Mouse (Mus musculus) neural tube, embryonic 11.5 days (tissue): ENCODE measurements at regions not wholly inside any gene's neighbourhood (a gene's known extent, or its start where the extent isn't known, plus 50 kb on each side); places are given as distances from the start of the nearest gene placed in this dataset.
A peak's percentile ranks its signal among the peaks of the same experiment; 100 is the strongest.

Experiments used
- ATAC-seq: fragments of 200-750 bp; cut with Nextera tagmentation; 2 replicates; pipeline ENCODE4 v1.8.0; 2017; ENCODE audit warnings: moderate number of reproducible peaks, mild to moderate bottlenecking, moderate TSS enrichment, moderate library complexity; ENCODE audit not compliant: insufficient read depth, low FRiP score, low TSS enrichment
- DNase-seq: peaks from one replicate; pipeline ENCODE4 v3.0.0-alpha.2; 2015; ENCODE audit warnings: low spot score
- H3K27ac ChIP-seq: fragments of 300-500 bp; sonication (generic); 2 replicates; pipeline ENCODE4 v1.5.1; 2014; ENCODE audit warnings: low read depth, mild to moderate bottlenecking, low read length
- H3K27me3 ChIP-seq: fragments of 300-500 bp; sonication (generic); 2 replicates; pipeline ENCODE4 v1.6.1; 2014; ENCODE audit warnings: mild to moderate bottlenecking, low read length, mixed read lengths; ENCODE audit not compliant: control insufficient read depth, insufficient read depth
- H3K36me3 ChIP-seq: fragments of 300-500 bp; sonication (generic); 2 replicates; pipeline ENCODE4 v1.6.1; 2014; ENCODE audit warnings: mild to moderate bottlenecking, low read length, moderate library complexity, mixed read lengths; ENCODE audit not compliant: control insufficient read depth, insufficient read depth
- H3K4me1 ChIP-seq: fragments of 300-500 bp; sonication (generic); 2 replicates; pipeline ENCODE4 v1.6.1; 2014; ENCODE audit warnings: low read length, mixed read lengths; ENCODE audit not compliant: control insufficient read depth, insufficient read depth
- H3K4me2 ChIP-seq: fragments of 300-500 bp; sonication (generic); 2 replicates; pipeline ENCODE4 v1.6.1; 2014; ENCODE audit warnings: low read depth, mild to moderate bottlenecking, moderate library complexity
- H3K4me3 ChIP-seq: fragments of 300-500 bp; sonication (generic); 2 replicates; pipeline ENCODE4 v1.5.1; 2014; ENCODE audit warnings: low read depth, low read length
- H3K9ac ChIP-seq: fragments of 300-500 bp; sonication (generic); 2 replicates; pipeline ENCODE4 v1.6.1; 2014; ENCODE audit warnings: mild to moderate bottlenecking, low read length
- H3K9me3 ChIP-seq: fragments of 300-500 bp; sonication (generic); 2 replicates; pipeline ENCODE4 v1.6.1; 2016; ENCODE audit warnings: low read length; ENCODE audit not compliant: control insufficient read depth
- WGBS: fragments of 180-500 bp; shearing (Covaris S2); extraction: QIAGEN DNeasy Blood & Tissue Kit; methylation state at CpG from one replicate; pipeline ENCODE4 v1.1.7; 2014; 5-methylcytosine and 5-hydroxymethylcytosine counted together

DNA sequence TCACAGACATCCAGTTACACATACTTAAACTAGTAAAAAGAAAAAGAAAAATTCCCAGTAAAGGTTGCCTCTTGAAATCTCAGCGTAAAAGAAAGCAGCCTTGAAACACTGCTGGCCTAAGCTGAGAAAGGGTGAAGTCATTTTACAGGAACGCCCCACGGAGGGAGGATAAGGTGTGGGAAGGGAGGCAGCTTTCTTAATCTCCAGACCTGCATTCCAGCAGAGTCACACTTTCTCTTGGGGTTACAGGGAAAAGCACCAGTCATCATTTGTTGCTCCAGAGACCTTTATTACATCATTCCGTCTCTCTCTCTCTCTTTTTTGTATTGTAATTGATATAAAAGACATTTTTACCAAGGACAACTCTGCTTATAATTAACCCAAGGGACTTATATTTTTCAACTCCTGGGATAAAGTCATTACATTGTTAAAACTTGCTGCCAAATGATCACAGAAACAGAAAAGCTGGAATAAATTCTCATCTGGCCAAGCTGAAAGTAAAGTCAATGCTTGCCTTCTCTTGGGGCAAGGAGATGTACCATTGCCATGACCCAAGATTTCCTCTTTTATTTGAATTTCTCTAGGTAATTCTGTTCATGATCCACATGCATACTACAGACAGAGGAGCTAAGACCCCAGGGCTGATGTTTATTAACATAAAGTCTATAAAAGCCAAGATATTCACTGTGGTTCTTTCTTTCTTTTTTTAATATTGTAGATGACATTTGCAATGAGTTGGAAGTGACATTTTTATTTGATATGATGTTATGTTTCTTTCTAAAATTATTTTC is 196.9 kb downstream of the Twistnb start:
- no peak for ATAC-seq
- Histone ChIP-seq H3K4me1 (no peaks in the 10 kb centered on the region), H3K9ac (no peak overlapping the region), H3K4me2 (no peak overlapping the region), H3K27ac (no peak overlapping the region), H3K9me3 (no peaks in the 10 kb centered on the region), H3K4me3 (no peak overlapping the region), H3K27me3 (no peaks in the 10 kb centered on the region), H3K36me3 (no peaks in the 10 kb centered on the region)
- DNase-seq: no peak
- 73% methylated on average over 4 of the region's 4 CpGs for WGBS

DNA sequence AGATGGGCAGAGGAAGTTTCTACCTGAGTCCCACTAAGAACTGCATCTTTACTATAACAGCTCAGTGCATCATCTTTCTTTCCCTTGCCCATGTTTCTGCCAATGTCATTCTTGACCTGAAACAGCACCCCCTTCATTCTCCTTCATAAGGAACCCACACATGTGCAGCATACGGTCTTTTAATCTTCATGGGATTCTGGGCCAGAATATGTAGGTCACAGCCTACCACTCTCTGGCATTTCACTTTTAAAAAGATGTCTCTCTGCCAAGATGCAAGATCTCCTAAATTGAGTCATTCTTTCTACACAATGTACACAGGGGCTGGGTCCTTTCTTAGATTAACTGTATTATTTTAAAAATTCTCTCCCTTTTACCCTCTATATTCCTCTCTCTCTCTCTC is 223.2 kb downstream of the Twistnb start:
- Histone ChIP-seq H3K27ac (no peak overlapping the region), H3K9me3 (no peaks in the 10 kb centered on the region), H3K36me3 (no peaks in the 10 kb centered on the region), H3K4me3 (no peak overlapping the region), H3K4me2 (no peak overlapping the region), H3K27me3 (no peaks in the 10 kb centered on the region), H3K9ac (no peak overlapping the region), H3K4me1 (no peaks in the 10 kb centered on the region)
- DNase-seq (no peak), ATAC-seq (no peak)
- 88% methylated on average over 1 of the region's 1 CpGs for WGBS

DNA sequence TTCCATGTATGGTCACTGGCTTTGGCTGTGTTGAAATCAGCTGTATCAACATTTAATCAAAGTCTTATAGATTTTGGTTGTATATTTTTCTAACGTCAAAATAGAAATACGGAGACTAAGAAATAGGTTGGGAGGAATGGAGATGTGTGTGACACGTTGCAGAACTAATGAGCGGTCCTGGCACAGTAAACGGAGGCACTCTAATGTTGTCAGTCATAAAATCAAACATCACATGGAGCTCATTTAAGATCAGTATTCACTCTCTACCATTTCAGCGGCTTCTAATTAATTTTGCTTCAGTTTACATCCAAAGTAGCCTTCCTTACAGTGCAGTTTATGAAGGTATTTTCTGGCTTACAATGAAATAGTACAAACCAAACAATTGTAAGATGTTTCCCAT is 246.1 kb downstream of the Twistnb start:
- WGBS: 89% methylated on average over 6 of the region's 6 CpGs
- H3K36me3 ChIP-seq: no peaks in the 10 kb centered on the region
- no peak overlapping the region for H3K27ac ChIP-seq
- H3K9ac ChIP-seq: no peak overlapping the region
- H3K27me3 ChIP-seq: no peaks in the 10 kb centered on the region
- H3K4me1 ChIP-seq: no peaks in the 10 kb centered on the region
- H3K9me3 ChIP-seq: no peaks in the 10 kb centered on the region
- H3K4me3 ChIP-seq: no peak overlapping the region
- H3K4me2 ChIP-seq: no peak overlapping the region
- ATAC-seq: no peak
- DNase-seq: no peak

DNA sequence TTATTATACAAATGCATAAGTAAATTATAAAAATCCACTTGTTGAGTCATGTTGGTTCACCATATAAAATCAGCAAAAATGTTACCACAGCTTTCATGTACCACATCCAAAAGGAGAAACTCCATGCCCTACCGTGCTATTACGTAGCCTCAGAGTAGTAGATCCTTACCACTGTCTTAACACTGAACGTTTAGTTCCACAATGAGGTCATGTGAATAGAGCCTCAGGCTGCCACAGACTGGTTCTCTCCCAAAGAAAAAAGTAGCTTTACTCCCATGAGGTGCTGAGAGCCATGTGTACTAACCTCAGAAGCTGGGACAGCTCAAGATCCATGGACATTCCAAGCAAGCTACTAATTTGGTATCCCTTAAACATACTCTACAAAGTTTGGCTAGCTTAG is 235.4 kb upstream of the Ferd3l start:
- 92% methylated on average over 3 of the region's 3 CpGs for WGBS
- H3K4me3 ChIP-seq: no peak overlapping the region
- H3K27ac ChIP-seq: no peak overlapping the region
- H3K9me3 ChIP-seq: no peaks in the 10 kb centered on the region
- H3K9ac ChIP-seq: no peak overlapping the region
- DNase-seq: no peak
- no peak for ATAC-seq
- no peaks in the 10 kb centered on the region for H3K4me1 ChIP-seq
- no peaks in the 10 kb centered on the region for H3K36me3 ChIP-seq
- no peaks in the 10 kb centered on the region for H3K27me3 ChIP-seq
- H3K4me2 ChIP-seq: no peak overlapping the region

DNA sequence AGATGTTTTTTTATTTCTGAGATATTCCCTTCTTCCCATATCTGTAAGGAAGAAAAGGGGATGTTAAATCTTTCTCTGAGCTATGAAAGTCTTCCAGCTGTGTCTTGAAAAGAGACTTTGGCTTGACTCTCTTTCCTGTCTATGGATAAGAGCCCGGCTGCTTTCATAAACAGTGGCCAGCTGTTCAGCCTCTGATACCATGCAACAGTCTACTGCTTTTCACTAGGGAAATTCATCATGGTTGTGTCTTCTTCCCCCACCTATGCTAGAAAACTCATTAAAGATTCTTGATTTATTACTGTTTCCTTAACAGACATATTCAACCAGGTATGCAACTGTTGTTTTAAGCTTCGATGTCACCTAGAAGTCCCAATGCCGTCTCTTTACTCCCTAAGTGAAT is 213.8 kb upstream of the Ferd3l start:
- WGBS: 66% methylated on average over 3 of the region's 3 CpGs
- H3K4me3 ChIP-seq: no peak overlapping the region
- DNase-seq: no peak

DNA sequence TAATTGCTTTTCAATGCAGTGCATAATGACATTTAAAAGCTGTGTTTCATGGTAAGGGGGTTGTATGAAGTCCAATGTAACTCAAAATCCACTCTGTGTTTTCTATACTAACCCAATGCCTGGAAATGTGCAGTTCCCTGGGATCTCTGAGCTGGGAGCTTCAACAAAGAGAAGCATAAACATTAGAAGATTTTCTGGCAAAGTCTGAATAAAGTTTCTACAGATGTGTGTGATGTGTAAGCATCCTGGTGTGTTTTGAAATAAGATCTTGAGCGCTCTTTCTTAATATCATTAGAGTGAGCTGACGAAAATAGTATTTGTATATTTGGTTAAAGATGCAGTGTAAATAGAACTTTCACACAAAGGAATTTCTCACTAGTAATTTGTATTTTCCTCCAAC is 212.2 kb upstream of the Ferd3l start:
- Histone ChIP-seq H3K9me3 (no peaks in the 10 kb centered on the region), H3K27ac (no peak overlapping the region), H3K36me3 (no peaks in the 10 kb centered on the region), H3K4me1 (0 out of 2 replicates have a peak, but pooled peaks cover 3% of the 10 kb centered on the region), H3K4me3 (no peak overlapping the region), H3K27me3 (no peaks in the 10 kb centered on the region), H3K4me2 (no peak overlapping the region), H3K9ac (no peak overlapping the region)
- ATAC-seq (no peak), DNase-seq (no peak)
- 88% methylated on average over 2 of the region's 2 CpGs for WGBS

More for the DNA sequence above, 213.8 kb upstream of the Ferd3l start:
- H3K27me3 ChIP-seq: no peaks in the 10 kb centered on the region
- no peak overlapping the region for H3K9ac ChIP-seq
- no peak overlapping the region for H3K4me2 ChIP-seq
- no peak for ATAC-seq
- no peaks in the 10 kb centered on the region for H3K9me3 ChIP-seq
- H3K36me3 ChIP-seq: no peaks in the 10 kb centered on the region
- 0 out of 2 replicates have a peak, but pooled peaks cover 3% of the 10 kb centered on the region for H3K4me1 ChIP-seq
- H3K27ac ChIP-seq: no peak overlapping the region

DNA sequence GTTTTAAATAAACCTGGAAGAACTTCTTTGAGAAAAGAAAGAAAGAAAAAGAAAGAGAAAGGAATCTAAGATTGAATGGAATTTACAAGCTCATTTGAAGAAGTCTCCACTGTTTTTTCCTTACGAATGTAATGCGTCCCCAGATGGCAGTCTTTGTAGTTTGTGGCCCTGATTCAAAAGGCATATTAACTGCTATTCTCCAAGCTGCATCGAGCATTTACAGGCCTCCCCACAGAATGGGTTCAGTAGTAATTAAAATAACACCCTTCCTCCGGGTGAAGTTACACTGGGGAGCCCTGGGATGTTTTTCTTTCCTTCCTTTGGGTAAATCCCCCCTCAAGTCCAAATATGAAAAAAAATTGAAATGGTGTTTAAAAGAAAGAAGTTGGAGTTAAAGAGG is 211.2 kb upstream of the Ferd3l start:
- 16% methylated on average over 4 of the region's 4 CpGs for WGBS
- DNase-seq (no peak), ATAC-seq (no peak)
- no peak overlapping the region for H3K9ac ChIP-seq
- H3K4me1 ChIP-seq: 0 out of 2 replicates have a peak, but pooled peaks cover 3% of the 10 kb centered on the region
- no peaks in the 10 kb centered on the region for H3K9me3 ChIP-seq
- no peak overlapping the region for H3K4me2 ChIP-seq
- no peak overlapping the region for H3K27ac ChIP-seq
- H3K36me3 ChIP-seq: no peaks in the 10 kb centered on the region
- H3K4me3 ChIP-seq: no peak overlapping the region
- H3K27me3 ChIP-seq: no peaks in the 10 kb centered on the region

DNA sequence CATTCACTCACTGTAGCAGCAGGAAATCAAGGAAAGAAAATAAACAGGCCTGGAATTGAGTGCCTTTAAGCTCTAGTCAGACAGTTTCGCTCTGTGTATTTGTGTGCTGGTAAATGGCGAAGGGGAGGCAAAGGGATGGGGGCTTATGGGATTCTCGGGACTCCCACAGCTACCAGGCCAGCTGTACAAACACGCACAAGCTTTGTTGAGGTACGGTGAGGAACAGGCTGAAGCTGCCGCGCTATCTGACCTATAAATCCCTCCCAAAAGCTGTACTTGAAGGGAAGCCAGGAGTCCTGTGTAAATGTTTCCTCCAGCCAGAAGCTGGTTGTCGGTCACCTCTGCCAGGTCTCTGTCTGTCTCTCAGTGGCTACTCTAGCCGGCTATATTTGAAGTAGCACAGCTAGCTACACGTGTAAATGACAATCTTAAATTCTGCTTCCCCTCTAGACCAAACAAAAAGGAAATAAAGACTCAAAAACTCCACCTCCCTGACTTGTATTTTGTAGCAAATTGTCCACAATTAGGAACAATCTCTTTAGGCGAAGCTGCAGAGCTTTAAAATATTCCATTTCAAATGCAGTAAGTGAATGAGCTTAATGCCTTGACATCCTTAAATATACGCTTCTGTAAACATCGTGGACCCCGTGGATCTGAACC is 210.5 kb upstream of the Ferd3l start:
- peak; percentile 67 for DNase-seq
- no peak for ATAC-seq
- H3K27me3 ChIP-seq: no peaks in the 10 kb centered on the region
- H3K27ac ChIP-seq: no peak overlapping the region
- H3K4me1 ChIP-seq: 0 out of 2 replicates have a peak, but pooled peaks cover 3% of the 10 kb centered on the region
- peak overlapping the region; percentile 28 for H3K4me2 ChIP-seq
- no peaks in the 10 kb centered on the region for H3K9me3 ChIP-seq
- WGBS: 24% methylated on average over 14 of the region's 14 CpGs
- no peak overlapping the region for H3K4me3 ChIP-seq
- H3K36me3 ChIP-seq: no peaks in the 10 kb centered on the region
- peak overlapping the region; percentile 24; the same call in 1 of the 2 replicates for H3K9ac ChIP-seq

DNA sequence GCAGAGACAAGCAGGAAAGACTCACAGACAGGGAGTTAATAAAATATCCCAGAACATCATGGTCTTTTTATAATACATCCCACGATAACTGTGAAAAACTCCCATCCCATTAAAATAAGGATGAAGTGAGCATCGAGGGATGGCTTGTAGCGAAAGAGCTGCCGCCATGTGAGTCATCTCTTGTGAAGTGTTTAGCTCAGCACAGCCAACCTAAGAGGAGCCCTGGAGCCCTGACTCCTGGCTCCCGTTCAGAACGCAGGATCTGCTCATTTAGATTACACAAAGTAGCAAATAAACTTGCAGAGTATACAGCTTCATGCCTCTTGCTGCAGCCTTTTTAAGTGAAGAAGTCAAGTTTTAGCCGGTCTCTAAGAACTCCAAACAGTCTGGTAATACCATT is 209.2 kb upstream of the Ferd3l start:
- no peak for ATAC-seq
- Histone ChIP-seq H3K4me1 (0 out of 2 replicates have a peak, but pooled peaks cover 3% of the 10 kb centered on the region), H3K4me2 (no peak overlapping the region), H3K9ac (no peak overlapping the region), H3K4me3 (no peak overlapping the region), H3K9me3 (no peaks in the 10 kb centered on the region), H3K27me3 (no peaks in the 10 kb centered on the region), H3K36me3 (no peaks in the 10 kb centered on the region), H3K27ac (no peak overlapping the region)
- 68% methylated on average over 7 of the region's 7 CpGs for whole genome bisulfite sequencing
- DNase-seq: no peak
